Mouse (Mus musculus) inflammation-experienced regulatory T-cells, adult 6 months (primary cell): ENCODE measurements around the gene Med13l. TPM values are rescaled to one million over a fixed set of nuclear protein-coding genes. Genes with fewer than 3 reads are reported as not detected.
A peak's percentile ranks its signal among the peaks of the same experiment; 100 is the strongest.

Experiments
- ATAC-seq: one replicate; pipeline ENCODE4 v1.8.0; 2017
- polyA plus RNA-seq, 3 experiments: library from polyadenylated mRNA; unstranded; fragments of 100-300 nt; shearing (Covaris generic); gene quantifications; one replicate each; pipeline ENCODE4 v1.2.1; 2017

Gene Med13l
- 10 to 100 TPM; 12.0 to 28.2 (median 22.7) TPM for polyA plus RNA-seq

DNA sequence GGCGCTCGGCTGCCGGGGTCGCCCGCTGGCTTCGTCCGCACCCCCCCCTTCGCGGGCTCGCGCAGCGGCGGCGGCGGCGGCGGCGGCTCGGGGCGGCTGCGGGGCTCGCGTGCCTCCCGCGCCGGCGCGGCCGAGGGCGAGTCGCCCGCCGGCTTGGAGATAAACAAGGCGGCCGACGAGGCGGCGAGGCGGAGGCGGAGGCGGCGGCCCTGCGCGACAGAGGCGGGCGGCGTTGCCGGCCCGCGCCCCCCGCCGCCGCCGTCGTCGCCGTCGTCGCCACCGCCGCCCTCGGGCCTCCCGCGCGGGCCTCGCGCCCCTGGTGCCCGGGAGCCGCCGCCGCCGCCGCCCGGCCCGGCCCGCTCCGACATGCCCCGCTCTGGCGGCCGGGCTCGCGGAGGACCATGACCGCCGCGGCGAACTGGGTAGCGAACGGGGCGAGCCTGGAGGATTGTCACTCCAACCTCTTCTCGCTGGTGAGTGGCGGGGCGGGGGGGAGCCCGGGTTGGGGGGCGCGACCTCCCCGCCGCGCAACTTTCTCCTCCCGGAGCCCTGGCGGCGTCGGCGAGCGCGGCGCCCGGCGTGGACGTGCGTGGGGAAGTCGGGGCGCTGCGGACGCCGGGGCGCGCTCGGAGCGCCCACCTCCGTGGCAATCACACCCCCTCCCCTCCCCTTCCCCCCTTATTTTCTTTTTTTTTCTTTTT is at the start of gene Med13l:
Med13l (plus strand) TSS at position 295 of the 701 bp plus-strand sequence.
- ATAC-seq = peak; percentile 20

GRCm38 (mm10) chr5:118510969-118511368 is 49.5 kb upstream of the Med13l start:
- no peak for ATAC-seq

DNA sequence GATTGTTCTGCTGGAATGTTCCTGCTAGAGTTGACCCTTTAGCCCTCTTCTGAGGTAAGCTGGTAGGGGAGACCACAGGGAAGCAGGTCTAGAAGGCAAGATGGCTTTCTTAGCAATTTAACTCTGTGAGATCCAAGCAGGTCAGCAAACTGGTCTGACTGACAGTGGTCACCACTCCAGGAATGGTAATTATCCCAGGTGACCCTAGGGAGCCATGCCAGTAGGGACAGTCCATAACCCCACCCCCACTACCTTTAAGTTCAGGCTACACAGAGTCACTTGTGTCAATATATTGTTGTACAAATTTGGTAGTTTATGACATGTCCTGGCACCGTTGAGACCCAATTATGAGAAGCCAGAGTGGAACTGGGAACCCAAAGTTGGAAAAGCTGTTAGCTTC is 47.5 kb upstream of the Med13l start:
- no peak for ATAC-seq

- ATAC-seq = peak; percentile 60
Observed at GRCm38 (mm10) chr5:118513629-118514526, 46.6 kb upstream of the Med13l start.

DNA sequence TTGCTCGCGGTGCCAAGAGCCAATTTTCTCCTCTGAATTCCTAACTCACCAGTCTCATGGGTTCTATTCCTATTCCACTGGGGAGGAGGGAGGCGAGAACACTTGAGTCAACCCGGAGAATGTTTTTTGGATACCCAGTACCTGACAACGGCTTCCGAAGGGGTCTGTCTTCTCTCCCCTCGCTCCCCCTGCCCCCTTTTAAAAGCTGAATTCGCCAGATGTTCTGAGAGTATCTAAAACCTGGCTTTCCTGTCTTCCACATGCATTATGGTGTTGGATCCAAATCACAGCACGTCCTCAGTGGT is 46.0 kb upstream of the Med13l start:
- no peak for ATAC-seq

DNA sequence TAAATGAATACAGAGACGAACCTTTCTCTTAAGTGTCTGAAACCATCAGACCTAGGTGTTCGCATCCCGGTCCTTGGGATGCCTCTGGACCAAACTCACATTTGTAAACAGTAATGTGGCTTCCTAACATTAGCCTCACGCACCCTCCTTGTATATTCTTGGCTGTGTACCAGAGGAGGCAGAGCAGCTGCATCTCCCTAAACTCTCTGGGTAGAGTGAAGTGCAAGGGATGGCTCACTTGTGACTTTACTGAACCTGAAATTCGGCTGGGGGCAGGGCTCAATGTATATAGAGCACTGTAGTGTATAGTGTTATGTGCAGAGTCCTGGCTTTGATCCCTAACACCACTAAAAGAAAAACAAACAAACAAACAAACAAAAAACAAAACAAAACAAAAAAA is 45.6 kb upstream of the Med13l start:
- ATAC-seq = no peak

GRCm38 (mm10) chr5:118515280-118515721 is 45.2 kb upstream of the Med13l start:
- ATAC-seq = no peak

DNA sequence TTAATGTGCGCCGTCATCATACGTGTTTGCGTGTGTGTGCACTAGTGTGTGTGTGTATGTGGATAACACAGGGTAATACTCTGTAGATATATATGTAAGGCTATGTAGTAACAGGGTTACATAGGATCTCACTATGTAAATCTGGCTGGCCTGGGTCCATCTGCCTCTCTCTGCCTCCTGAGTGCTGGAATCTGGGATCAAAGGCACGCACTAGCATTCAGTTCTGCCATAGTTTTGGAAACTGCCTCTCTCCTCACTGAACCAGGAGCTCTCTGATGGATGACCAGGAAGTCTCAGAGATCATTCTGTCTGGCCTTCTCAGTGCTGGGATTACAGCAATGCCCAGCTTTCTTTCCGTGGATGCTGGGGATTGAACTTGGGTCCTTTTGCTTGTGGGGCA is 44.4 kb upstream of the Med13l start:
- no peak for ATAC-seq

DNA sequence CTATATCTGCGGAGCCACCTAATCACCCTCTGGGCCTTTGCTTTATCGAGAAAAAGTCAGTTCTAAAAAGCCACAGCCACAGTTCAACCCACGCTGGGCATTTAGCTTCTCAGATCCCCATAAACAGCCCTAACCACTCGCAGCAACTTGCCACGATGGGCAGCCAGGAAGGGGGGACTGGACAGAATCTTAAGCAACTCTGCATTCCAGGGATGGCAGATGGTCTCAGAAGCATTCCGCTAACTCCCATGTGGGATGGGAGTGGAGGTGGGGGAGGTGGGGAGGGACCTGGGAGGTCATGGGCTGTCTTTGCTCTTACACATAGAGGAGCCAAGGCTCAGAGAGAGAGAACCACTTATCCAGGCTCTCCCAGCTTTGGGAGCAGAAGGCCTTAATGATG is 44.0 kb upstream of the Med13l start:
- no peak for ATAC-seq

DNA sequence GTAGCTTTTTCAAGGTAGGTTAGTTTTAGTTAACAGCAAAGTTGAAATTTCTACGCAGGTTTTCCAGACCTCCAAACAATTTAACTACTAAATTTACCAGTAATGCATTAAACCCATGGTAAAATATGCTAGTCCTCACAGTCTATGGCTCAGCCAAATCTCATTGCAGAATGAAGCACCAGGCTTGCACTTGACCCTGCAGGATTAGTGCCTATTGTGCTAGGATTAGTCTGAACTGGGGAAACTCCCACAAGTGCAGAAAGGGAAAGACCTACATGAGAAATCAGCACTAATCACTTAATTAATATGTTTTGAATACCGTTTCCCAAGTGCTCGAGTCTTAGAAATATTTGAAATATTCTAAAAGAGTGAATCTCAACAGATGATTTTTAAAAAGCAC is 40.0 kb upstream of the Med13l start:
- ATAC-seq = no peak

GRCm38 (mm10) chr5:118524400-118524799 is 36.1 kb upstream of the Med13l start:
- no peak for ATAC-seq

DNA sequence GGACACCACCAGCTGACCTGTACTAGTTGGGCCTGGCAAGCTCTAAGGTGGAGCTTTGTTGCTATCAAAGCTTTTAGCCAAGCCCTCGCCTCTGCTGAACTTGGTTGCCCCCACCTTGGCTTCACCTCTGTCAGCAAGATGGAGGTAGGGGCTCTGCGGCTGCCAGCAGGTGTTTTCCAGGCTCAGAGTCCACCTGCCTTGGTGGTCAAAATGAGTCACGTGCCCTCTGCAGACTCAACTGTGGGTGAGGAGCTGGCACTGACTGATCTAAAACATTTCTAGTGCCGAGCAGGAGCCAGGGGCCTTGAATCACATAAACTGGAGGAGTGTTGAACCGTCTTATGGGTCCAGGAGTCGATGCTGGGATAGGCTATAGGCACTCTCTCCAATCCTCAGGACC is 34.8 kb upstream of the Med13l start:
- no peak for ATAC-seq

GRCm38 (mm10) chr5:118526504-118526903 is 34.0 kb upstream of the Med13l start:
- ATAC-seq = no peak

DNA sequence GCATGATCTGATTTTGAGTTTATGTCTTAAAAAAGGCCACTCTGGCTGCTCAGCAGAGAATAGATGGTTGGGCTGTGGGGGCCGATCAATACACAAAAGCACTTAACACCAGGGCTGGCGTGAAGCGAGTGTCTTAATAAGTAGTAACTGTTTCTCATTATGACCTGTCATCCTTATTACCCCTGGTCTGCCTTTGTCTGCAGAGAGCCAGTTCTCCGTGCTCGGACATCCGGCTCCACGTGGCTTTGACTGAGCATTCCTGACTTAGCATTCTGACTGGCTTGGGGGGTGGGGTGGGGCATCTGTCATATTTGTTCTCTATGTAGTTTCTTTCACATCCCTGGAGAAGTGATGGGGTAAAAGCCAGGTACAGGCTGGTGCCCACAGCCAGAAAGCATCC is 31.2 kb upstream of the Med13l start:
- ATAC-seq = no peak

- no peak for ATAC-seq
Observed at GRCm38 (mm10) chr5:118532125-118532524, 28.4 kb upstream of the Med13l start.

DNA sequence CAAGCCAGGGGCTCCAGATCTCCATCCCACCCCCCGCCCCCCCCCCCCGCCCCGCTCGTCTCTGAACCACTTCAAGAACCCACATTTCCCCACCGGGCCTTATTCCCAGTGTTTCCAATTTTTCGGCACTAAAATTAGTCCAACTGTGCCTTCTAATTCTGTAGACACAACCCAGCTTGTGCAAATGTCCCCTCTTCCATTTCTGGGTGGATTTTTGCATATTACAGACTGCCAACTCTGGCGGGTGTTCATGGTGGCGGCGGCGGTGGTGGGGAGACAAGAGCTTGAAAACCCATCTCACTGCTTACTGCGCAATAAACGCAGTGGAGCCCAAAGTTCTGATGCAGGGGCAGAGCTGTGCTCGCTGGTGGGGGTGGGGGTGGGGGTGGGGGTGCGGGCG is 27.8 kb upstream of the Med13l start:
- no peak for ATAC-seq

- no peak for ATAC-seq
Observed at GRCm38 (mm10) chr5:118534407-118534921, 26.0 kb upstream of the Med13l start.

- ATAC-seq = no peak
Observed at GRCm38 (mm10) chr5:118535130-118535529, 25.3 kb upstream of the Med13l start.

GRCm38 (mm10) chr5:118538487-118538886 is 22.0 kb upstream of the Med13l start:
- no peak for ATAC-seq

GRCm38 (mm10) chr5:118543816-118544215 is 16.7 kb upstream of the Med13l start:
- ATAC-seq = no peak

DNA sequence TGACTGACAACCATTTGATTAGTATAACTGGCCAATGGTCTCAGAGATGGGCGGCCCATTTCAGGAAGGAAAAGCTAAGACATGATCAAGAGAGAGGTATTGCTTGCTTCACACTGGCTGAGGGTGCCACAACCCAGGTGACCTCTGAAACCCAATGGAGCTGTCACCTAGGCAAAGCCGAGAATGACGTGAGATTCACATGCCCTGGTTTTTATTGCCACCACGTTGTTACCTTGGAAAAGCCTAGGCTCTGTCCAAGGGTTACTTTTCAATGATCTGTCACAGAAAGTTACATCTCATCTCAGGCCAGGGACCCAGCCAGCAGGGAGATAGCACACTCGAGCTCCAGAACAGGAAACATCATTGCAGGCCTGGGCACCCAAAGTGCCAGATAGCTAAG is 10.0 kb upstream of the Med13l start:
- ATAC-seq = no peak

DNA sequence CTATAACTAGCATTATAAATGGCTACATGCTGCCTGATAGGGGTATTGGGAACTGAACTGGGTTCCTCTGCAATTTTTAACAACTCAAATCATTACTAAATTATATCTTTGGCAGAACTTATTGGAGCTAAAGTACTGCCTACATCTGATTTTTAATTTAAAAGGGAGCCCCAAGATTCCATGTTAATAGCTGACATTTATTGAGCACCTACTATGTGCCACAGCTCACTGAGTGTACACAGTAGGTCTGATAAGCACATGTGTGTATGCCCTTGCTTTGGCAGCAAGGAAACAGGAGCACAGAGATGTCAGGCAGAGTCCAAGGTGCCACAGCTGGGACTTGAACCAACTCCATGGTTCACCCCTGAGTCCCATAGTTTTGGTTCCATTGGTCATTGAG is 7.2 kb upstream of the Med13l start:
- ATAC-seq = no peak

DNA sequence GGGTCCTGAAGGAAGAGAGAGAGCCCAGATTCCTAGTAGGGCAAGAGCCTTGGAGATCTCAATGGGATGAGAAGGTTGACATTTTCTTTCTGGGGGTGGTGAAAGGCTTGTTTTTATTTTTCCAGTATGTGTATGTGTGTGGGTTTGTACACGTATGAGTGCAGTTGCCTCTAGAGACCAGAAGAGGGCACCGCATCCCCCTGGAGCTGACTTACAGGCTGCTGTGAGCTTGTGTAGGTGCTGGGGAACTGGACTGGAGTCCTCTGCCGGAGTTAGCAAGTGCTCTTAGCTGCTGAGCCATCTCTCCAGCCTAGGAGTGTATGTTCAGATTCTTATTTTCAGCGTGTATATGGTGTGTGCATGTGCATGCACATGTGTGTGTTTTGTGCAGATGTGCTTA is 5.2 kb upstream of the Med13l start:
- no peak for ATAC-seq

GRCm38 (mm10) chr5:118556387-118556937 is 4.0 kb upstream of the Med13l start:
- no peak for ATAC-seq
